Mouse (Mus musculus) urinary bladder, postnatal 4 days (tissue): ENCODE measurements around the gene Hsd3b1.
"Not testable (repeated sequence)": the region's sequence is repeated elsewhere in the genome, so short reads cannot be mapped to it uniquely, and the experiment has no call there.

Source experiments
- DNase-seq, 2 experiments: peaks; one replicate each; pipeline ENCODE4 v3.0.0; 2021 to 2022; ENCODE audit warnings: low spot score in 2 of 2

Gene Hsd3b1

DNA sequence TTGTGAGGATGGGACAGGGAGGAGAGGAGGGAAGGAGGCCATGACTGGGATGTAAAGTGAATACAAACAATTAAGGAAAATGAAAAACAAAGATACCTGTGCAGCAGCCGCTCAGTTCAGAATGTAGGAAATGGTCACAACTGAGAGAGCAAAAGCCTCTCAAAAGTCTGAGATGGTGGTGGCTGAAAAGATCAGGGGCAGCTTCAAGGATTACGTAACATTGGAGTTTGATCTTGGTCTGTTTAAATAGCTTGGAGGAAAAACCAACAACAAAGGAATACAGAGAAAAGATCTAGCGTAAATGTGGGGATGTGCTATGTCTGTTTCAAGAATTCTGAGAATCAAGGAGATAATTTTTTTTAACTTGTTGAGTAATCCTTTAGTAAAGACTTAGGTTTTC, at the start of gene Hsd3b1:
Hsd3b1 (minus strand) TSS at position 219 of the 400 bp plus-strand sequence.
- DNase-seq = no peak

DNA sequence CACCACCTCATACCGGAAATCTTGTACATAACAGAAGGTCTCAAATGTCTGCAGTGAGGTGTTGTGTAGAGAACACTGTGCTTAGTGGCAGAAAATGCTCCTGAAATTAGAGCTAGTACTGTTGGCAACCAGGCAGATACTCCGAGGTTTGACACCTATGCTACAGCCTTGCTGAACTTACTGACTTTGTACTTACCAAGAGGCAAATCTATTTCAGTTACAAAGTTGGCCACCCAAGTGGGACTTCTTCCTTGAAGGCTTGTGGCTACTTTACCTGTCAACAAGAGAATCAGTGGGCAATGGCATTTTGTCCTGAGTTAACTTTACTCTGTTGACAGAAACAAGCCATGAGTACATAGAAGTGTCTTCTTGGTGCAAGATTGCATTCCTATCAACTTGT, 38.0 kb upstream of the Hsd3b1 start:
- no peak for DNase-seq

DNA sequence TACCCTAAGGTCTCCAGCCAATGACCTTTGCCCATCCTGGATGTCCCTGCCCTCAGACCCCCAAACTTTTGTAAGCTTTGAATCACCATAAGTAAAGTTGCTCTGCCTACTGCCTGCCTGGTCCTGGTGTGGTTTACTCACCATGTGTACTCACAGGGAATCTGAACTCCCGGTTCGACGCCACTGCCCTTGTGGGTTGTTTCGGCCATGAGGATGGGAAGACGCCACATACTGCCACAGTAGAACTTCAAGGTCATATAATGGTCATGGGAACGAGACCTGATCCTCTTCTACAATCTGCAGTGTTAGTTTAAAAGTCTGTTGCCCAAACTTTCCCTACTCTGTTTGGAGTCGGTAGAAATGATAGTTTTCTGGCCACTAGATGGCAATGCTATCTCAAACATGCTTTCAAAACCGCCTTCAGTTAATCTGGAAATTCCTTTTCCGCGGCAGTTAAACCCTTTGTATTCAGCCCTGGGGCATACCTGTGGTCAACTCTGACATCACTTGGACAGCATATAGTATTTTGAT, 35.5 kb upstream of the Hsd3b1 start:
- DNase-seq = no peak

DNA sequence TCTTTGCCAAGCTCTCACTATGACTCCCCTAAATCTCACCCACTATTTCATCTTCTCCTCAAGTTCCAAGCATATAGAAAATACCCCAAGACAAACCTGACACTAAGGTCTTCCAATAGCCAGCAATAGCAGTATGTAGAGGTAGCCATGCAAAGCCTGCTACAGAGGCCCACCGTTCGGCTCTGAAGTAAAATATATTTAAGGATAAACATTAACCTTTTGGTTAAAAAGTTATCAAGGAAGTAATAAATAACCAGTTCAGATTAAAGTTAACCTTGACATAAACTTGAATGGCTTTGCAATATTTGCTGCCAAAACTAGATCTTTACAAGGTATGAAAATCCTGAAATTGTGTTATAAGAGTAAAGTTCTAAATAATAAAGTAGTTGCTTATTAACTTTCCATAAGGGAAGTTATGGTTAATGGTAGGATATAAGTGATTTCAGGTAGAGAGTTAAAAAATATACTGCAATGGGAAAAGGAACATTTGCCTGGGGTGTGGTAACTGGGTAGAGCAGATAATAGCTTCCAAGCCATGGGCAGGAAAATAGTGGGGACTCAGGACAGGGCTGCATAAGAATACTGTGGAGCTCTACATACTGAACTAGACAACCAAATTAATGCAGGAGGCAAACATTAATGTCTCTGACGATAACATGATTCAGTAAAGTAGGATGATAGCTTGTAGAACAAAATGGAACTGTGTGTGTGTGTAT, 33.6 kb upstream of the Hsd3b1 start, which contains the start of gene Hao2:
Hao2 (minus strand) TSS at position 183 of the 716 bp plus-strand sequence.
- DNase-seq = no peak

DNA sequence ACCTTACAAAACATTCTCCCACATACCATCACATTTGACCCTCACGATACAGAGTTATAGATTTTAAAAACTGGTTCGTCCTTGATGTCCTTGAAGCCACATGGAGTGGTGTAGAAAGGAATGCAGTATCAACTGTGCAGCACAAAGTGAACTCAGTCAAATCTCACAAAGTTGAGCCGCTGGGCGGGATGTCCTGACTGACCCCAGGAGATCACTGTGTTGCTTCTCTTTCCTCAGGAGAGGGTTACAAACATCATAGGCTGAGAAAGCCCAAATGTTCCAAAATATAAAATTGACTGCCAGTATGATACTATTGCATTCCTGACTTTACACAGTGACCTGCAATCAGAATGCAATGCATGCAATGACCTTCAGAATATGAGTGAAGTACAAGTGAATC, 30.8 kb upstream of the Hsd3b1 start:
- no peak for DNase-seq

DNA sequence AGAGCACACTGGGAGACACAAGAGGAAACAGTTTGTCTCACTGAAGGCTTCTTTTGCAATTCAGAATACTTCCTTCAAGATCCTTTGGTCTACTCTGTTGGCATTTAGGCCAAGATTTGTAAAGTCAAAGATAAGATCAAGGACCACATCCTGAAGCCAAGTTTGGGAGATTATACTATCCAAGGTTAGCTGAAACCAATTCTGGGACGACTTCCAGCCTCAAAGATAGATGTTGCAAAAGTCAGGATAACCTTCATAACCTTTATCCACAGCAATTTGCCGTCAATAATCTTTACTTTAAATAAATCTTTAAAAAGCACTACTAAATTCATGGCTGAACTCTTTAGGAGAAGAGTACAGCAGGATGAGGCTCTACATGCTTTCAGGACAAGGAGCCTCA, 28.6 kb upstream of the Hsd3b1 start:
- DNase-seq = no peak

DNA sequence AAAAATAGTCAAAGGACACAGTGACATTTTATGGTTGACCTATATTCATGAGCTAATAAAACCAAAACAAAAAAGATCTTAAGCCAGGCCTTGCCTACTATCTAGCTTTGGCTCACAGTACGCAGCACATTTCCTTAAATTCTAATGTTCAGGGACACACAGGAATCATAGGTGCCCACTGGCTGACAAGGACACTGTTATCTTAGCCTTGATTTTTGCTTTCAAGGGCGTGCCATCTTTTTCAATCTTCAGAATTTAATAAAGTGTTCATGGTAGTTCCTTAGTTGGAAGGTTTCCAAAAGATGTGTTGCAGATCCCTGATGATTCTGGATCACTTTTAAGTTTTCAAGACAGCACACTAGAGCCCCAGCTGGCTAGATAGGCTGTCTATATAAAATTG, 21.2 kb upstream of the Hsd3b1 start:
- no peak for DNase-seq

DNA sequence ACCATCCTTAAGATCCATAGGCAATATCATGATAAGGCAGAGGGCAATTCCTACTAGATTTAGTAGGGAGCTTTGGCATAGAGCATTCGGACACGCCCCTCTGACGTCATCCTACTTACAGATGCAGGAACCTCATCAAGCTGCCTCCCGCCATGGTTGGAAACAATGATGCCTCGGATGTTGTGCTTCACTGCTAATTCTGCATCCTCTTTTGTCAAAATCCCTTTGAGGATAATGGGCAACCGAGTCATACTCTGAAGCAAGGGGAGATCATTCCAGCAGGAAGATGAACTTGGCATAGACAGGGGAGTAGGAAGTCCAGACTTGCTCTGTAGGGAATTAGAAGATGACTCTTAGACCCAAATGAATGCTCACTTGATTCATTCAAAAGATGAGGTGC, 20.6 kb upstream of the Hsd3b1 start:
- DNase-seq = no peak

DNA sequence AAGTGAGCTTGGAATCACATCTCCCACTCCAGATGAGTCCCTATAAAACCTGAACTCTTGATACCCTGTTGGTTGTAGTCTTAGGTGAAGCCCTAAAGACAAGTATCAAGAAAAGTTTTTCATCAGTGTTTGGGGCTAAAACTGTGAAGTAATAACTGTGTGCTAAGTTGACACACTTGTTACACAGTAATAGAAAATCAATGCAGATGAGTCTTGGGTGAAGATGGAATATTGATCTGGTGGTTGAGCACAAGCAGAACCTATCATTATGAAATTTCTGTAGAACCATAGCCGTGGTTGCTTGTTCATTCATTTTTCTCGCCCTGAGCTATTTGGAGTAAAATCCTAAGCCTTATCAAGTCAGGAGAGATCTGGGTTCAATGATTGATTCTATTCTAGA, 8.6 kb upstream of the Hsd3b1 start:
- no peak for DNase-seq

DNA sequence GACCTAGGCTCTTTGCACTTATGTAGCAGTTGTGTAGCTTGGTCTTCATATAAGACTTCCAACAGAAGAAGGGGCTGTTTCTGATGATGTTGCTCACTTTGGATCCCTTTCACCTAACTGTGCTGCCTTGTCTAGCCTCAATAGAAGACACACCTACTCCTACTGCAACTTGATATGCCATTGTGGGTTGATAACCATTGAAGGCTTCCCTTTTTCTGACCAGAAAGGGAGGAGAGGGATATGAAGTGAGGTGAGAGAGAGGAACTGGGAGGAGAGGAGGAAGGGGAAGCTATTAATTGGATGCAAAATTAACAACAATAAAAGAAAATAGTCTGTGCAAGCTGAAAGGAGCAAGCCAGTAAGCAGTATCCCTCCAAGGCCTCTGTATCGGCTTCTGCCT, 3.2 kb upstream of the Hsd3b1 start:
- DNase-seq = no peak

DNA sequence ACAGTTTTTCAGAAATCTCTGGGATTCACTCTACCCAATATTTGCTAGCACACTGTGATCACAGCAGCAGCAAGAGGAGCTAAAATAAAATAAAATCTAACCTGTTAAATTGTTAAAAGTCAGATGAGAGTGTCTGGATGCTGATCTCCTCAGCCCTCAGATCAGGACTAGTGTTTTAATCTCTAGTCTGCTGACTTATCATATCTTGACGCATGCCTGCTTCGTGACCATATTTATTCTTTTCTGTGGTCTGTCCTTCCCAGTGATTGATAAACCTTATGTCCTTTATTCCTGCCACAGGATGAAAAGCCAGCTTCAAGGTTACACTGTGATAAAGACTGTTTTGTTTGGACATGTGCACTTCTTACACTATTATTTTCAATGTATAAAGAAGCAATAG, 1.5 kb downstream of the Hsd3b1 start:
- DNase-seq = no peak

DNA sequence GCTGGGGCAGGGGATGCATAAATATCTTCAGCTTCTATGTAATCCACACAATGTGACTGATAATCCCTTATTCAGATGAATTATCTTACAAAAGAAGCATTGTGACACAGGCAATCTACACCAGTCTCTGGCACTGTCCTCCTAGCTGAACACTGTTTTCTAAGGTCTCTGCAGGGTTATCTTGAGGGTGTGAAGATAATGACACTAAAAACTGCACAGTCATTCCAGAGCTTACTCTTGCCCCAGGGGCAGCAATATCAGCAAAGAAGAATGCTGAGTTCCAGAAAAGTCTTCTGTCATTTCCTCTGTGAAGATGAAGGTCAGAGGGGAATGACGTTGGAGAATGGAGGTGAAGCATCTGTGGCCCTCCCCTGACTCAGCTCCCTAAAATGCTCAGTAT, 2.7 kb downstream of the Hsd3b1 start:
- no peak for DNase-seq

DNA sequence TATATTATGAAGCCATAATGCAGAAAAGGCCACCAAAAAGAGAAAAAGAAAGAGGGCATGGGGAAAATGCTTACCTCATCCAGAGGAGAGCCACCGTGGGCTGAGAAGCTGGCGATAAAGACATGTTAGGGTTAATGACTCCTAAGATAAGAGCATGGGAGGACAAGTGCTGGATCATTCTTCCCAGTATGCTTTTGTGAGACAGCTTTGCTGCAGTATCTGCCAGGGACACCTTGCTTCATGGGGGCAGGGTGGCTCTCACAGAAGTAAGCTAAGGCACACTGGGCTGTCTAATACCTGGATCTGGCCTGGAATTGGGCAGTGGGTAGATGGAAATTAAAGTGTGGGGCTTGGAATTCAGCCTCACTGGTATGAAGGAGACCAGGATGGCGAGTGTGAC, 4.4 kb downstream of the Hsd3b1 start:
- DNase-seq = no peak

DNA sequence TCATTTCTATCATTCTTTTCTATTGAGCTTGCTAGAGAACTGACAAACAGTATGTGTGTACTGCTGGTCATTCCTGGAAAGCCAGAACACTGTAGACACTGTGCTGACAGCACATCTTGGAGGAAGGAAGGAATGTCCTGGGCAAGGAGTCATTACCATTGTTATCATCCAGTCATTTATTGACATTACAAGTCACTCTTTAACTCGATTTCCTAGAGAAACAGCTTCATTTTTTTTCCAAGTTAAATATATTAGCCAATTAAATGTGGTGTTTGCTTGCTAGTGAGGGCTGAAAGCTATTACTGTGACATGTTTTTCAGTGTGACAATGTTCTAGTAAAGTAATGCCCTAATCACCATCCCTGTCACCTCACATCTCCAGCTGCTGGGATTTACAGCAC, 5.9 kb downstream of the Hsd3b1 start:
- DNase-seq = no peak

DNA sequence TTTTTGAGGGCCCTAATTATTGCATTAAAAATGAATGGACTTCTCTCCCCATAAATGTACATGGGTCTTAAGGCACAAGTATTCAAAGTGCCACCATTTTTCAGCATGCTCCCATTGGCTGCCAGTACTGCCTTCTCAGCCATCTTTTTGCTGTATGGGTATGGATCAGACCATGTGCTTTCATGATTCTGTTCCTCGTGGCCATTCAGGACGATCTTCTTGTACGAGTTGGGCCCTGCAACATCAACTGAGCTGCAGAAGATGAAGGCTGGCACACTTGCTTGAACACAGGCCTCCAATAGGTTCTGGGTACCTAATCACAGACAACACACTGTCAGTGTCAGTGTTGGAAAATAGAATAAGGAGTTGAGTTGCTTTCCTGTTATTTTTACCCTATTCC, 6.5 kb downstream of the Hsd3b1 start:
- DNase-seq = no peak

DNA sequence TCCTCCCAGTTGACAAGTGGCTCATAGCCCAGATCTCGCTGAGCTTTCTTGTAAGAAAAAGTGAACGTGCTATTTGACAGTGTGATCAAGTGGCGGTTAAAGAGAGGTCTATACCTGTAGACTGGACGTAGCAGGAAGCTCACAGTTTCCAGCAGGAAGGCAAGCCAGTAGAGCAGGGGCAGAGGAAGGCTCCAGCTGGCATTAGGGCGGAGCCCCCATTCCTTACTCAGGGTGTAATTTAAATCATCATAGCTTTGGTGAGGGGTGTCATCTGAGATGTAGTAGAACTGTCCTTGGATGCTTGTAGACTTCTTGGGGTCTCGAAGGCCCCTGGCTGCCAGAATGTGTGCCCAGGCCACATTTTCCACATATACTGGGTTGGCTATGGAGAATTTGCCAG, 7.0 kb downstream of the Hsd3b1 start:
- no peak for DNase-seq

DNA sequence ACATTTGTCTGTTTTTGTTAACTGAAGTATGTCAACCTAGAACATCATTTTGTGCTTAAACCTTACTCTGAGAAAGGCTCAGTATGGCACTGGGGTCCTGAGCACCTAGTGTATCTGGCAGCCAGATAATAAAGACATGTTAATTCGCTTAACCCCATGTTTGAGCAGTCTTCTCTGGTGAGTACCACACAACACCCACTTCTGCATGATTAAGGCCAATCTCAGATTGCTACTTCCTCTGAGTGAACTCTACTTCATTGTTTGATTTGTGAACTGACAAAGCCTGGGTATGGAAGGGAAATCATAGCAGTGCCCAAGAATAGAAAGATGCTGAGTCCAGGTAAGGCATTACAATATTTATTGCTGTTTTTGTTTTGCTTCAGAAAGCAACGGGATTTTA, 7.7 kb downstream of the Hsd3b1 start:
- no peak for DNase-seq

DNA sequence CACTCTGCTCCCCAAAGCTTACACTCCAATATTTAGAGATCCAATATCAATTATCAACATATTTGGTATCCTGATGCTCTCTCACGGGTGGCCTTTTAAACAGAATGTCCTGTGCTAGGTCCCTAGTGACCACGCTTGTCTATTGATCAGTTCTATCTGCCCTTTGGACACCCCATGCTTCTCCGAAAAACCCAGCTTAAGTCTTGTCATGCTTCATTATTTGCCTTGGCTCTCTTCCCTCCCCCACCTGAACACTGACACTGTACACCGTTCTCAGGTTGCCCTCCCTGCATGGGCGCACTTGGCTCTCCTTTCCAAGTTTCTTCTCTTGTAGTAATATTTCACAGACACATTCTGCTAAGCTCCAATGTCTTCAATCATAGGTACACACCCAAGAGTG, 9.3 kb downstream of the Hsd3b1 start:
- DNase-seq = no peak

DNA sequence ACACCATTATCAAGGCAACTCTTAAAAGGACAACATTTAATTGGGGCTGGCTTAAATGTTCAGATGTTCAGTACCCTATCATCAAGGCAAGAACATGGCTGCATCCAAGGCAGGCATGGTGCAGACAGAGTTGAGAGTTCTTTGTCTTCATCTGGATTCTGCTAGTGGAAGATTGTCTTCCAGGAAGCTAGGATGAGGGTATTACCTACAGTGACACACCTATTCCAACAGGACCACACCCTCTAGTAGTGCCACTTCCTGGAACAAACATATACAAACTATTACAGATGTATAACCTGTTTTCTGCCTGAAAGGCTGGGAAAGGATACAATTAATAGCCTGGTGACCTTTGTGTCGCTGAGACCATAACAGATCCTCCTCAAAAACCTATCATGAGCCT, 10.7 kb downstream of the Hsd3b1 start:
- DNase-seq = no peak

DNA sequence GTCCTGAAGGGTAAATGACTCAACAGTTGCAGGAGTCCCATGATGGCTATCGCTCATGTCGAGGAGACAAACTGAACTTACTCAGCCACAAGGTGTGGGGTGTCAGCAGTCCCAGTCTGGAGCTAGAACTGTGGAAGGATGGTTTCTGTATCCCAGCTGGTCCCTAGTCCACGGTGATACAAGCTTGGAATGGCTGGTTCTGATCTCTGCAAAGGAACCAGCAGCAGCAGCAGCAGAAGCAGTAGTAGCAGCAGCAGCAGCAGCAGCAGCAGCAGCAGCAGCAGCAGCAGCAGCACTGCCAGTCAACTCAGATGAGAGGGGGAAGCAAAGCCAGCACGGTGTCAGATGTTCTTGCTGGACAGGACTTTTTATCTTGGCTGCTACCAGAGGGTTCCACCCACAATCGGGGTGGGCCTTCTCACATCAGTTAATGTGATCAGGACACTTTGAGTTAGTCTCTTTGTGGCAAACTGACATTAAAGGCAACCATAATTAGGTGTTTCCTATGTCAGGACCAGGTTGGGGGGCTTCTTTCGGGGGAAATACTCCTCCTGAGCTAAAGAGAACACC, 45.4 kb downstream of the Hsd3b1 start, which contains the start of gene Hsd3b6:
Hsd3b6 (minus strand) TSS at position 343 of the 570 bp plus-strand sequence.
- DNase-seq = no peak

DNA sequence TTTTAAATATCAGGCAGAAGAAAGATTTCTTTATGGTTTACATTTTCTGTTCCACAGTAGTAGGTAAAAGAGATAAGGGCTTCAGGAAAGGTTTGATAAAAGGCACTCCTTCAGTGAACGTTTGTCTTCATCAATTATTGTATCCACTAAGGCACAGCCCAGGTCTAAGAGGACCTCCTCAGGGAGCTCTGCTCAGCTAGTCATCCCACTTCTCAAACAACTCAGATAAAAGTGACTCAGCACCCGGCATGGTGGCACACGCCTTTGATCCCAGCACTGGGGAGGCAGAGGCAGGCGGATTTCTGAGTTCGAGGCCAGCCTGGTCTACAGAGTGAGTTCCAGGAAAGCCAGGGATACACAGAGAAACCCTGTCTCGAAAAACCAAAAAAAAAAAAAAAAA, 46.9 kb downstream of the Hsd3b1 start:
- DNase-seq = not testable (repeated sequence)

DNA sequence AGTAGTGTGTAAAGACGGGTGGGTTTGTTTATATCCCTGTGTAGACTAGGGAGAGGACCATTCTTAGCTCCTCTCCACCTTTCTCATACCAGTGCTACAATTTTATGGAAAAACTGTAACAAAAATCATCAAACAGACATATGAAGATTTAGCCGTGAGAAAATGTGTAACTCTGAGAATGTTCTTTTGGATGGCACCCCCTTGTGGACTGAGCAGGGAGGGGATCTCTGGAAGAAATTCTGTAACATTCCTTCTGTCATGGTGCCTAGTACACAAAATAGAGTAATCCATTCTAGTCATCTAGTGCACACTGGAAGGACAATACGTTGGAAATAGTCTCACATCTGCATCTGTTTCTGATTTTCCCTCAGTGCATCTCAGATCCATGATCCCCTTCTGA, 54.6 kb downstream of the Hsd3b1 start:
- DNase-seq = not testable (repeated sequence)
